12 mouse cellular contexts compared by ENCODE assay signal in the genomic region with DNA sequence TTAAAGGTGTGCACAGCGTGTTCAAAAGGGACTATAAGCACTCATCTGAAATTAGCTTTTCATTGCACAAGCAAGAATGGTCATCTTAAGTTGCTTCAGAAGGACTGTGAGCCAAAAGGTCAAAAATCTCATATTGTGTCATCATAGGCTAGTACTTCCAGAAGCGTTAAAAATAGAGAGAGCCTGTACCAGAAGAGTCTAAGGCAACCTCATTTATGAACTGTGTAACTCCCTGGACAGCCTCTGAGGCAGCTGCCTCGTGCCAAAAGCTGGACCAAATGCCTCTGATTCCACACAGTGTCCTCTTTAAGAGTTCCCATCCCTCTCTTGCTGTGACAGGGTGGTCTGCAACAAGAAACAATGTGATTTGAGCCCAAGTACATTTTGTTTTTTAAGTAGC.
A peak's percentile ranks its signal among the peaks of the same experiment; 100 is the strongest.
DNase-seq lines count a peak whose midpoint lies in the region; ATAC-seq lines count a peak whose summit lies in the region.
"Had no signal": no experiment of that assay in that cellular context is flagged by ENCODE, and none has a peak within 500 bp of the region (broad histone marks: within the 10 kb centered on the region; RNA-seq: fewer than 3 reads in every experiment).

No protein-coding gene starts in this region.

- WGBS in lung, embryonic 15.5 days, result 39% methylated on average over 3 of the region's 3 CpGs
- WGBS in limb, embryonic 10.5 days, result 76% methylated on average over 3 of the region's 3 CpGs

- H3K36me3 ChIP-seq in lung, embryonic 15.5 days, result no peaks in the 10 kb centered on the region
- H3K36me3 ChIP-seq in limb, embryonic 10.5 days, result peaks cover 13% of the 10 kb centered on the region

- H3K4me1 ChIP-seq in lung, embryonic 15.5 days, result peaks cover 37% of the 10 kb centered on the region
- H3K4me1 ChIP-seq in limb, embryonic 10.5 days, result no peaks in the 10 kb centered on the region

- no peak overlapping the region for H3K4me3 ChIP-seq in lung, embryonic 15.5 days
- no peak overlapping the region for H3K4me3 ChIP-seq in limb, embryonic 10.5 days
- H3K4me3 ChIP-seq: liver, embryonic 15.5 days had no signal

- peak; percentile 28 for DNase-seq in kidney, adult 9 months
- DNase-seq in kidney, postnatal 10 days, result no peak
- peak; percentile 89 for DNase-seq in adipocyte (ENCODE audit: low spot score)
- DNase-seq in heart, adult 9 months (ENCODE audit: low spot score in 2 of 2), result peak; percentile 57 to 68
- no peak for DNase-seq in layer of hippocampus, adult 9-11 months
- DNase-seq in limb, embryonic 10.5 days (ENCODE audit: low spot score), result no peak
- DNase-seq in cerebellum, postnatal 4 days (ENCODE audit: low spot score in 2 of 2), result no peak
- DNase-seq: cerebellum, adult 18-20 months; thymus, postnatal 14 days had no signal

- H3K27me3 ChIP-seq in lung, embryonic 15.5 days, result no peaks in the 10 kb centered on the region
- H3K27me3 ChIP-seq in limb, embryonic 10.5 days (ENCODE audit: low read depth, poor library complexity, severe bottlenecking), result no peaks in the 10 kb centered on the region
- H3K27me3 ChIP-seq: liver, embryonic 15.5 days had no signal

- ATAC-seq in lung, embryonic 15.5 days (ENCODE audit: borderline replicate concordance, extremely low read depth, low FRiP score, low TSS enrichment), result peak; percentile 77
- ATAC-seq: CD4-positive, CD25-positive, alpha-beta regulatory T cell, adult 4 months had no signal

- no peaks in the 10 kb centered on the region for H3K9me3 ChIP-seq in lung, embryonic 15.5 days
- no peaks in the 10 kb centered on the region for H3K9me3 ChIP-seq in limb, embryonic 10.5 days (replicated peaks)
- H3K9me3 ChIP-seq: liver, embryonic 15.5 days had no signal

- H3K27ac ChIP-seq in lung, embryonic 15.5 days, result peak overlapping the region; percentile 29
- H3K27ac ChIP-seq in limb, embryonic 10.5 days, result no peak overlapping the region
- H3K27ac ChIP-seq: liver, embryonic 15.5 days had no signal

- no peak overlapping the region for H3K9ac ChIP-seq in lung, embryonic 15.5 days
- H3K9ac ChIP-seq: liver, embryonic 15.5 days had no signal

- H3K4me2 ChIP-seq in lung, embryonic 15.5 days, result no peak overlapping the region
- H3K4me2 ChIP-seq: liver, embryonic 15.5 days had no signal

Comparison
In these comparisons a context has a peak if more than half of its experiments do, and no peak if none do; other contexts are left out.
1. DNase-seq: peak in kidney, adult 9 months (single experiment), adipocyte (single experiment) and heart, adult 9 months (2 of 2); none in kidney, postnatal 10 days (single experiment), layer of hippocampus, adult 9-11 months (single experiment), limb, embryonic 10.5 days (single experiment) and cerebellum, postnatal 4 days (0 of 2).